Comparison of ENCODE assay signal across 8 mouse cellular contexts in the genomic region with DNA sequence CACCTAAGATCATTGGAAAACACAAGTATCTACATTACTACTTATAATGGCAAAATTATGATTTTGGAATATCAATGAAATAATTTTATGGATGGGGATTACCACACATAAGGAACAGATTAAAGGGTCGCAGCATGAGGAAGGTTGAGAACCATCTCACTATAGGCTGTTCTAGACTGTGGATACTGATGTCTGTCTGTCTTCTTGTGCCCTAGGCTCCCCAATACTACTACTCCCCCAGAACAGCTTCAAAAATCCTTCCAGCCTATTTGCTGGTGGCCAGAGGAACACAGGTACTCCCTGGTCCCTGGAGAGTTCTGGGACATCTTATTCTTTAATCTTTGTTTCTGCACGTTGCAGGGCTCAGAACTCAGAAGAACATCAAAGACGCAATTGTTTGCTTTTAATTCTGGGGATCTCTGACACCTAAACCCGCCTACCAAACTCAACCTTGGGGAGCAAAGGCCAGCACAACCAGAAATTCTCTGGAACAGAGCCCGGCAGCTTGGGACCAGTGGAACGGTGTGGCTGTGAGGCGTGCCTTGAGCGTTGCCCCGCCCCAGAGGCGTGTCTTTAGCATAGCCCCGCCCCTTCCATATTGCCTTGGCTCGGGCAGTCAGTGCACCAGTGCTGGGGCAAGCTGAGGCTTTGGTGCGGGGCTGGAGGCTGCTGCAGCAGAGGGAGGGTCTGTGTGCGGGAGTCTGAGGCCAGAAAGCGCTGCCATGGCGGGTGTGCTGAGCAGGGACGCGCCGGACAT. TPM values are rescaled to one million over a fixed set of nuclear protein-coding genes. Genes with fewer than 3 reads are reported as not detected.
DNase-seq lines count a peak whose midpoint lies in the region; ATAC-seq and TF ChIP-seq lines count a peak whose summit lies in the region.

Dpyd (plus strand) TSS at position 576 of the 757 bp plus-strand sequence.

- CTCF ChIA-PET in Patski (lab: Charles Lee): no interaction called here

- in situ Hi-C loops in Patski (cut with MboI; ENCODE audit: low pct_unique_long_range_greater_than_20kb): no loop called here

- no peaks in the 10 kb centered on the region for H3K9me3 ChIP-seq in lung, embryonic 14.5 days (ENCODE audit: low read depth, low read length)

- peak; percentile 72 for ATAC-seq in Patski
- ATAC-seq in lung, embryonic 14.5 days (ENCODE audit: insufficient read depth): peak; percentile 100

- peak within 1 kb of the TSS; percentile 59 for H3K9ac ChIP-seq in lung, embryonic 14.5 days

- TF ChIP-seq CTCF in Patski (IDR thresholded peaks at IDR 0.05): no peak
- TF ChIP-seq CTCF in lung, embryonic 14.5 days (IDR thresholded peaks at IDR 0.05; ENCODE audit: low read depth): no peak

- H3K36me3 ChIP-seq in lung, embryonic 14.5 days (ENCODE audit: insufficient read depth): no peaks in the 10 kb centered on the region

- DNase-seq in Patski (ENCODE audit: low read depth, low spot score) (no peak), adipocyte (ENCODE audit: low spot score) (no peak)
- peak; percentile 11 for DNase-seq in cerebellum, adult 9-10 months
- peak; percentile 79 for DNase-seq in forelimb bud, embryonic 11.5 days (ENCODE audit: low read depth, low spot score)
- peak; percentile 51 to 55 for DNase-seq in heart, postnatal 36 days
- peak; percentile 53 to 68 for DNase-seq in layer of hippocampus, adult 8-10 months (ENCODE audit: low spot score in 2 of 2)
- peak; percentile 94 for DNase-seq in lung, embryonic 14.5 days
- peak; percentile 93 for DNase-seq in retina, embryonic 14.5 days (ENCODE audit: low spot score)

- H3K4me3 ChIP-seq in lung, embryonic 14.5 days (ENCODE audit: low read depth, low read length): peak within 1 kb of the TSS; percentile 62

- intact Hi-C loops in heart, postnatal 36 days (cut with DNase I): no loop called here

- POLR2A ChIA-PET in Patski (lab: Charles Lee): no interaction called here

- no peaks in the 10 kb centered on the region for H3K27me3 ChIP-seq in Patski
- H3K27me3 ChIP-seq in lung, embryonic 14.5 days (ENCODE audit: insufficient read depth, low read length): no peaks in the 10 kb centered on the region

- no peaks in the 10 kb centered on the region for H3K4me1 ChIP-seq in lung, embryonic 14.5 days (ENCODE audit: insufficient read depth)

- WGBS in lung, embryonic 14.5 days: 5% methylated on average over 19 of the region's 19 CpGs

- H3K27ac ChIP-seq in lung, embryonic 14.5 days (ENCODE audit: low read depth): no peak within 1 kb of the TSS

- peak within 1 kb of the TSS; percentile 83 for H3K4me2 ChIP-seq in lung, embryonic 14.5 days

RNA-seq across cellular contexts. Expression of gene Dpyd, which starts in this region (rescaled TPM):
- 0.08 TPM for polyA plus RNA-seq in Patski (2021)
- 1 to 10 TPM; 3.8 to 4.9 TPM for total RNA-seq in heart, postnatal 36 days (2021)
- total RNA-seq in layer of hippocampus, adult 8-10 months (2022): 10 to 100 TPM; 12.3 to 16.7 (median 15.2) TPM
- polyA plus RNA-seq in lung, embryonic 14.5 days (2014; fragmentation: Nextera tagmentation; extraction: Ambion mirVana): 6.8 and 6.9 TPM in 2 replicates

Comparison
In these comparisons a context has a peak if more than half of its experiments do, and no peak if none do; other contexts are left out.
1. Peak in ATAC-seq in Patski; RNA of the gene not detected or under 1 TPM.
2. DNase-seq: peak in cerebellum, adult 9-10 months (single experiment), forelimb bud, embryonic 11.5 days (single experiment), heart, postnatal 36 days (2 of 2), layer of hippocampus, adult 8-10 months (2 of 2), lung, embryonic 14.5 days (single experiment) and retina, embryonic 14.5 days (single experiment); none in Patski (single experiment) and adipocyte (single experiment).